Mouse (Mus musculus) bone marrow macrophage, adult 2 months (primary cell): ENCODE measurements around the gene Traf7.

Experiments used
- CTCF ChIP-seq: IDR thresholded peaks from 2 replicates; pipeline ENCODE4 v1.5.1; 2012; ENCODE audit warnings: low read depth, mild to moderate bottlenecking, low read length, moderate library complexity
- POLR2A ChIP-seq: IDR thresholded peaks from 2 replicates; pipeline ENCODE4 v1.6.1; 2012; ENCODE audit warnings: mild to moderate bottlenecking, low read depth, low read length, borderline replicate concordance

DNA sequence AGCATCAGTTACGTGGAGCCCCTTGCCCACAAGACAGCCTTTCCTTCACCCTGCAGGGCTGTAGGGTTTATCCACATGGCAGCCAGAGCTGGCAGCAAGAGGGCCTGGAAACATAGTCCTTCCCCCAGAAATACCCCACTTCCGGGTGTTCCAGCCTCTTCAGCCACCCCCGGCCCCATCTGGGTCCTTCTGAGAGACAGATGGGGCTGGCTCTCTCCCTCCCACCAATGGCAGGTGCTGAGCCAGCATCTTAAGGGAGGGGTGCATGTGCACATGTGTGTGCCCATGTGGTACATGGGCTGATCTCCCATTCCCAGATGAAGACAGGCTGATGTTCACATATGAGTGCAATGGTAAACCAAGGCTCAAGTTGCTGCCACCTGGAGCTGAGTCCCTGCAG lies 32.3 kb downstream of the Traf7 start:
- no peak for TF ChIP-seq POLR2A
- no peak for TF ChIP-seq CTCF
